Mouse (Mus musculus) telencephalon, adult 2 months (tissue): ENCODE data around the gene Tmem221.

ENCODE experiments used
- DNase-seq: peaks from one replicate; pipeline ENCODE4 v3.0.0-alpha.2; 2011; ENCODE audit warnings: low read depth, low spot score

Tmem221 gene

GRCm38 (mm10) chr8:71511644-71512043 lies 47.0 kb downstream of the Tmem221 start, which contains the start of gene Plvap:
Gene Plvap, minus strand, starts transcription at chr8:71511752.
- DNase-seq = no peak

GRCm38 (mm10) chr8:71509316-71509715 lies 49.4 kb downstream of the Tmem221 start:
- no peak for DNase-seq

- peak; percentile 80 for DNase-seq
Observed at GRCm38 (mm10) chr8:71507589-71508104, 51.0 kb downstream of the Tmem221 start.

- no peak for DNase-seq
Observed at GRCm38 (mm10) chr8:71505979-71506378, 52.7 kb downstream of the Tmem221 start.

DNA sequence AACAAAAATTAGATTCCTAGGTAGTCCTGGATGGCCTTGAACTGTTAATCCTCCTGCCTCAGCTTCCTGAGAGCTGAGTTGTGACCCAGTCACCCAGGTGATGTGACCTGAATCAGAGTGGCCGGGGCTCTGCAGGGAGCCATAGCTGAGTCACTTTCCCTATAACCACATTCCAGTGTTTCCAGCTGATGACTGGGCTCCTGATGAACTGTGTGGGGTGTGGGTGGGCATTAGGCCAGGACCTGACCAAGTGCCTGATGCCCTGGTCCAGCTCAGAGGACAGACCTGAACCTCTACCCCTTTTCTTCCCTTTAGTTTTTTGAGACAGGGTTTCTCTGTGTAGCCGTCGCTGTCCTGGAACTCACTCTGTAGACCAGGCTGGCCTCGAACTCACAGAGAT lies 53.3 kb downstream of the Tmem221 start:
- DNase-seq = no peak

DNA sequence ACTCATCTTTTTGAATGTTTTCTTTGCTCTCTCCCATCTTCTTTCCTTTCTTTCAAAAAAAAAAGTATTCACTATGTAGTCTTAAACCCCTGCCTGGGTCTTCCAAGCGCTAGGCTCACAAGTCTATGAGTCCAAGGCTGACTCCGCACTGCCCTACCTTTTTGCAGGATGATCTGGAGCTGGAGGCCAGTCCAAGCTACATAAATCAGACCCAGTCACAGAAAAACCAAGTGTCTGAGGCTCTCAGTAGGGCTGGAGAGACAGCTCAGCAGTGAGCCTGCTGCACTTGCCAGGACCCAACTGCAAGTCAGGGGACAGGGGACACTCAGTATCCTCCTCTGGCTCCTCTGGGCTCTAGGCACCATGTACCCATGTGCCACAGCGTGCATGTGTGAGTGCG lies 54.3 kb downstream of the Tmem221 start:
- no peak for DNase-seq
